Mouse (Mus musculus) brain, embryonic 14.5 days (tissue): Measurements from ENCODE around the gene Flt3.

Experiments
- CTCF ChIP-seq: fragments of 200-500 bp; IDR thresholded peaks from 2 replicates; pipeline ENCODE4 v1.5.1; 2012; ENCODE audit warnings: inconsistent platforms, mild to moderate bottlenecking, moderate library complexity, borderline replicate concordance; ENCODE audit not compliant: insufficient read depth, insufficient read length; ENCODE audit errors: extremely low read depth
- POLR2A ChIP-seq: fragments of 200-500 bp; IDR thresholded peaks from 2 replicates; pipeline ENCODE4 v1.6.1; 2012; ENCODE audit warnings: mild to moderate bottlenecking, inconsistent platforms, borderline replicate concordance; ENCODE audit not compliant: poor library complexity, insufficient read depth, insufficient read length, severe bottlenecking; ENCODE audit errors: extremely low read depth

GRCm38 (mm10) chr5:147390772-147391171, 9.5 kb downstream of the Flt3 start:
- TF ChIP-seq CTCF (no peak), POLR2A (no peak)
